Mouse (Mus musculus): Measurements from ENCODE around the gene Bbs1.

DNA sequence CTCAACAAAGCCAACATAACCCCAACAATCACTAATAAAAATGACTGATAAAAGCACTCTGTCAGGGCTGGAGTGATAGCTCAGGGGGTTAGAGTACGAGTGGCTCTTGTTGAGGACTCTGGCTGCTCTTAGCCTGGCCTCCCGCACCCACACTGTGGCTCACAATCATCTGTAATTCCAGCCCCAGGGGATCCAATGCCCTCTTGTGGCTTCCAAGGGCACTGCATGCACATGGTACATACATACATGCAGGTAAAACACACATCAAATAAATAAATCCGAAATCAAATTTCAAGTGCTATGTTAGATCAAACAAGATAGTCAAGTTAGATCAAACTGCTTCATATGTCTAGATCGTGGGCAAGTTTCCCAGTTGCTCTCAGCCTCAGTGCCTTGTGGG, 1.7 kb upstream of the Bbs1 start:
- TF ChIP-seq CTCF (conservative IDR thresholded peaks at IDR 0.05; ENCODE audit: low read length) (peak; percentile 97), NANOG (IDR thresholded peaks at IDR 0.05; ENCODE audit: borderline replicate concordance, low read length) (no peak), POU5F1 (IDR thresholded peaks at IDR 0.05; ENCODE audit: borderline replicate concordance, low read length) (no peak)

Data from E14TG2a.4 (cell line).